Mouse (Mus musculus): ENCODE results near the gene Zswim4. TPM values are rescaled to one million over a fixed set of nuclear protein-coding genes. Genes with fewer than 3 reads are reported as not detected.

The Zswim4 gene
- total RNA-seq (2021), result 32.3 and 39.5 TPM in 2 replicates
- long read RNA-seq, experiment 1, full-length matches to known transcripts, result 4 of 22 reads
- long read RNA-seq, experiment 1, partial matches to known transcripts, result 12 of 22 reads
- long read RNA-seq, experiment 1, other reads (novel, unspliced or antisense), result 6 of 22 reads
- long read RNA-seq, experiment 2, full-length matches to known transcripts, result 4 of 6 reads
- long read RNA-seq, experiment 2, partial matches to known transcripts, result 1 of 6 reads
- long read RNA-seq, experiment 2, other reads (novel, unspliced or antisense), result 1 of 6 reads

DNA sequence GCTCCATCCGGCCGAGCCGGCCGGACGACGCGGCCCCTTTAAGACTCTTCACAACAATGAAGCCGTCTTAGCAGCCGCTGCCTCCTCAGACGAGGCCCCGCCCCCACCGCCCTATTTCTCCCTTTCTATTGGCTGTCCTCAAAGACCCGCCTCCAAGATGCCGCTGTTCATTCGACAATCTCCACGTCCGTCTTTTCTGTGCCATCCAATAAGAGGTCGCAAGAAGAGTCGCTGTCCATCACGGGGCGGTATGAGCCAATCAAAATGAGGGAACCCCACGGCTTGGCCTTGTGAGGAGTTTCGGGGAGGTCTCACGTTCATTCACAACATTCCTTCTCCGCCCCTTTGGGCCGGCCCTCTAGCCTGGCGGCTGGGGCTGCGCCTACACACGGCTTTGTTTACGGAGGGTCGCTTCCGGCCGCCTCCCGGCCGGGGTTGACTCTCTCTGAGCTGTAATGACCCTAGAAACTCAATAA, at the start of gene Zswim4:
Gene Zswim4, minus strand, starts transcription at position 58 of the 476 bp plus-strand sequence.
- DNase-seq, result peak; percentile 97

DNA sequence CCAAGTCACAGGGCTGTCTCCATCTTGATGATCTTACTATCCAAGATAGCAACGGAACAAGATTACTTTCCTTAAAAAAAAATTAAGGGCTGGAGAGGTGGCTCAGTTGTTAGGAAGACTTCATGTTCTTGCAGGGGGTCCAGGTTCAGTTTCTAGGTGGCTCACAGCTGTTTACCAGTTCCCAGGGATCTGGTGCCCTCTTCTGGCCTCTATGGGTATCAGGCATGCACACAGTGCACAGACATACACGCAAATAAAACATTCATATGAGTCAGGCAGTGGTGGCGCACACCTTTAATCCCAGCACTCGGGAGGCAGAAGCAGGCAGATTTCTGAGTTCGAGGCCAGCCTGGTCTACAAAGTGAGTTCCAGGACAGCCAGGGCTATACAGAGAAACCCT, 48.8 kb upstream of the Zswim4 start:
- peak; percentile 60 for DNase-seq

DNA sequence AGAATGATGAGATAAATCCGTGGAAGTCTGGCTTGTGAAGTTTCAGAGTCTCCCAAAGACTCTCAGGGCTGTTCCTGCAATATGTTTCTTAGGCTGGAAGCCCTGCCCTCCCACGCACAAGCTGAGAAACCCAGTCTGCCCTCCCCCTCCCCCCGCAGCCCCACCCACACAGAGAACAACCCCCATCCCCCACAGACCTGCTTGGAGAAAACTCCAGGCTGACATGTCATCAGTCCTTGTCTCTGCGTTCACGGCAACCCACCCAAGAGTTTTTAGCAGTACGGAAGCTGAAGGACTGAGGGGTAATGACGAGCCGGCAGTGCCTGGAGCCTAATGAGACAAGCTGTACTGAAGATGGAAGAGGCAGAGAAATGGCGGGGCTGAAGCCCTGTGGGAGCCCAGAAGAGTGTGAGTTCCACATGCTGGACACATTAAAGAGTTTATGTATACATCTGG, 47.8 kb upstream of the Zswim4 start:
- DNase-seq, result no peak

DNA sequence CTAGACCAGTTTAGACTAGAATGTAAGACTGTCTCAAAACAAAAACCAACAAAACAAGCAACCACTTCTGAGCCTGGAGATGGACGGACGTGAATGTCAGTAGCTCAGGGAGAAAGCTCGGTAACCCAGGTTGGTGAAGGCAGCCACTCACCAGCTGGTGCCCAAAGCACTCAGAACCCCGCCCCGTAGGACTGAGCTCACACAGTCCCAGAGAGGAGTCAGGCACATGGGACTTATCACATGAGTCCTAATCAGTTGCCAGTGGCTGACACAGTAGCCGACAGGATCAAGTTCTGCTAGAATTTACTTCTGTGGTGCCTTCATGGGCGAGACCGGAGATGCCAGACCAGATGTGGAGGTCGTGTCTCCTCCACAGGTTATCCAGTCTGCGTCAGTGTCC, 43.9 kb upstream of the Zswim4 start:
- no peak for DNase-seq

DNA sequence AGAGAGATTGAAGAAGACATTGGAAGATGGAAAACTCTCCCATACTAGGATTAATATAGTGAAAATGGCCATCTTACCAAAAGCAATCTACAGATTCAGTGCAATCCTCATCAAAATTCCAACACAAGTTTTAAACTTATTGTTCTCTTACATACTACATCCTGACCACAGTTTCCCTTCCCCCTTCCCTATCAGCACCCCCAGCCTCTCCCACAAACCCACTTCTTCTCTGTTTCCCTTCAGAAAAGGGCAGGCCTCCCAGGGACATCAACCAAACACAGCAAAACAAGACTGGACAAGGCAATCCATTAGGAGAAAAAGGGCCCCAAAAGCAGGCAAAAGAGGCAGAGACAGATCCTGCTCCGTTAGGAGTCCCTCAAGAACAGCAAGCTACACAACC, 39.6 kb upstream of the Zswim4 start:
- no peak for DNase-seq

DNA sequence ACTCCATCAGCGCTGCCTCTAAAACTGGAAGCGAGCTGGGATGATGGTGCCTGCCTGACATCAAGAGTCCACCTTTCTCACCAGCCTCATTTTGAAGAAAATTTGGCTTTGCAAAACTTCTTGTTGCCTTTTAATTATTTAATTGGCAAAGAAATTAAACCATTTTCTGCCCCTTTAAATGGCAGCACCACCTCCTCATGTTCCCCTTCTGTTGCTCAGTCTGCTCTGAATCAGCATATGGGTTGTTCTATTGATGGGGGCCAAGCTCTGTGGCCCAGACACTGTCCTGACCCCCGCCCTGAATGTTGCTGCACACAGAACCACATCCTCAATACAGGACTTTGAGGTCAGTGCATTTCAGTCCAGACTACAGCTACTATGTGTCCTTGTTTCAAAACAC, 37.1 kb upstream of the Zswim4 start:
- DNase-seq, result no peak

DNA sequence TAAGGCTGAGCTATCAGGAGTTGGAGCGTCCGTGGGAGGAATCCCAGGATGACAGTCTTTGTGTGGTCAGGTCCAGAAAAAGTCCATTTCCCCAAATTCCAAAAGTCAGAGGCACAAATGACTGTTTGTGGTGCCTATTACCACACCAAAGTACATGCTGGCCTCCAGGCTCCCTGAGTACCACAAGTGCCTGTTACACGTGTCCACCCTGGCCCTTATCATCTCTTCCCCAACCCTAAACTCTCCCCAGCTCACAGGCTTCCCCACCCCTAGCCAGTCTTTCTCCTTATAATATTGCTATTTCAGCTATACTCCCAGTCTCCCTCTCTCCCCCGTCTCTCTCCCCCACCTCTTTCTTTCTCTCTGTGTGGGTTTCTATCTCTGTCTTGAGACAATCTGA, 35.4 kb upstream of the Zswim4 start:
- DNase-seq, result no peak

DNA sequence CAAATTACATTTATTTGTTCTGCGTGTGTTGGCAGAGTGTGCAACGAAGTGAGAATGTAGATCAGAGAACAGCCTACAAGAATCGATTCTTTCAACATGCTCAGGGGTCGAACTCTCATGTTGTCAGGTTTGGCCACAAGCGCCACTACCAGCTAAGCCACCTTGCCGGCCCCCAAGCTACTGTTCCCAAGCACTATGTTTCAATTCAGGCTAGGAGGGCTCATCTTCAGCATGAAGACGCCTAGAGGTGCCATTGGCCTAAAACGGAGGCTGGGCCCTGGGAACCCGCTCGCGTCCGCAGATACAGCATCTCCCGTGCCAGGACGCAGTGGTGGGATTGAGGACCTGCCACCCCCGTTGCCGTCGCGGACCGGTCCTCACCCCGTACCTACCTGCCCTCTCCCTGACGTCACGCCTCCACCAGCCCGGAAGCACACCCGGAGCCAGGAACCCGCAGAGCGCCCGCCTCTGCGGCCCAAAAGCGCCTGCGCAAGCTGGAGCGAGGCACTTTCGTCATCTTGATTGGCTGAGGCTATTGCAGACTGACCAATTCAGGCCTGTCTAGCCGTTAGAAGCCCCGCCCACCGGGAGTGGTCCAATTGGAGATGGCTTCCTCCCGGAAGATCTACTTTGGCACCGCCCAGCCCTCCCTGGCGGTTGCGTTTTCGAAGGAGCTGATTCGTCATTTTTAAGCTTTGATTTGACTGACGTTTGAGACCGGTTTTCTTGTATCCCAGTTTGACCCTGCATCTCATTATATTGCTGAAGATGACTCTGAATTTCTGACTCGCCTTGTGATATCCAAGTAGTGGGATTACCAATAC, 33.3 kb upstream of the Zswim4 start, which contains the start of gene Ccdc130:
Gene Ccdc130, minus strand, starts transcription at position 431 of the 824 bp plus-strand sequence.
- DNase-seq, result peak; percentile 100

DNA sequence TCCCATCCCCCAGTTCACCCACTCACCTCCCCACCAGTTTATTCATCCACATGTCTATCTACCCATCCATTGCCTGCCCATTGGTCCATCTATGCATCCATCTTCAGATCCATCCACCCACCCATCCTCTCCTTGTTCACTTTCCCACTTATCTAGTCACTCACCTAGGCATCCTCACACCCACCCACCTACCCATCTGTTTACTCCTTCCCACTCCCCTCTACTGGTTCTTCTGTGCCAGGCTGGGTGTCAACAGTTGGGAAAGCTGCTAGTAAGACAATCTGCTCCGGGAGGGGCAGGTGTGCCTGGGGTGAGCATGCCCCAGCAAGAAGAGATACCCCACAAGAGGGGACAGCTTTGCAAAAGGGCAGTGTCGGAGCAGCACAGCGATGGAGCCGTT, 24.2 kb upstream of the Zswim4 start:
- DNase-seq, result no peak

DNA sequence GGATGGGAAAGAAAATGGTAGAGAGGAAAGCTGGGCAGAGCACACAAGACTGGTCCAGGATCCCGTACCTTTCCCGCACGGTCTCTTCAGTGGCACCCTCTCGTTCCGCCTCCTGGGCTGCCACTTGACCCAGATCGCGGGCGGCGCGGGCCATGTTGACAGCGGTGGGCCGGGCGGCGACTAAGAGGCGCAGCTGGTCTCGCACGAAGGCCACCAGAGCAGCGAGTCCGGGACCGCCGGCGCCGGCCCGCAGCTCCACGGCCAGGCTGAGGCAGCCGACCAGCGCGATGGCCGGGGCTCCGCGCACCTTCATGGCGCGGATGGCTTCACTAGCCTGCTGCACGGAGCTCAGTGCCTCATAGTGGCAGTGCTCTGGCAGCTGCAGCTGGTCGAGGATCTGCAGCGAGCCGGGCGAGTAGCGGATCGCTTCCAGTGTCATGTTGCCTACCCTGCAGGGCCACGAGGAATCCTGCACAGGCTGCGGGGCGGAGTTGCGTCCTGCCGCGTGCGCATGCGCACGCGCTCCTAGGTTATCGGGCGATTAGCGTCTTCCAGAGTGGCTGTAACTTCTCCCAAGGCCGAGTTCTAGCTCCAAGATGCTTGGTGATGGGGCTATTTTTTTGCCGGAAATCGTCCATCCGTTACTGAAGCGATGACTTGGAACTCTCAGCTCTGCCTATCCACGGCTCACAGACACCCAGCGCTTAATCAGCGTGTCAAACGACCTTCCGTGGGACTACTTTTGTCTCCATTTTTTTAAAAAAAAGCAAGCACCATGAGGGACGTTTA, 20.2 kb upstream of the Zswim4 start, which contains the start of gene Mri1:
Gene Mri1, minus strand, starts transcription at position 505 of the 789 bp plus-strand sequence.
- DNase-seq, result peak; percentile 91

DNA sequence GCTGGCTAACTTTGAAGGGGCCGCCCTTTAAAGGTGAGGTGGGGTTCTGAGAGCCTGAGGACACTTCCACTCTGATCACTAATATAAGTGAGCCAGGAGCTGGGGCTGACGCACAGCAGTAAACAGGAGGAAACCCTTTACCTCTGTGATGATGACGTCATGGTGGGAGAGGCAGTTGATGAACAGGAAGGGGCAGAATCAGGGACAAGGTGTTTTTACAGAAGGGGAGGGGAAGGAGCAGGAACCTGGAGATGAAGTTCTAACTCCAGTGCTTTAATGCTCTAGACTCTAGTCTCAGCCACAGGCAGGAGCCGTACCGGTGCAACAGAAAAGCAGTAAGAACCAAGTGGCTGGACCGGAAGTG, 19.6 kb upstream of the Zswim4 start:
- DNase-seq, result no peak

DNA sequence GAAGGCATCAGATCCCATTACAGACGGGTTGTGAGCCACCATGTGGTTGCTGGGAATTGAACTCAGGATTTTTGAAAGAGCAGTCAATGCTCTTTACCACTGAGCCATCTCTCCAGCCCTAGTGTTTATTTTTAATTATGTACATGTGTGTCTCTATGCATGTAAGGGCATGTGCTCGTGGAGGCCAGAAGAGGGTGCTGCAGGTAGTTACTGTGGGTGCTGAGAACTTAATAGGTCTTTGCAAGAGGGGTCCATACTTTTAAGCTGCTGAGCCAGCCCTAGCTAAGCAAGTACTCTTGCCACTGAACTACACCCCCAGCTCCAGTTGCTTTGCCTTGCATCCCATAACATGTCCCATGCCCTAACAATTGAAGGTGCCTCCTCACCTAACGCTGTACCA, 19.0 kb upstream of the Zswim4 start:
- no peak for DNase-seq

DNA sequence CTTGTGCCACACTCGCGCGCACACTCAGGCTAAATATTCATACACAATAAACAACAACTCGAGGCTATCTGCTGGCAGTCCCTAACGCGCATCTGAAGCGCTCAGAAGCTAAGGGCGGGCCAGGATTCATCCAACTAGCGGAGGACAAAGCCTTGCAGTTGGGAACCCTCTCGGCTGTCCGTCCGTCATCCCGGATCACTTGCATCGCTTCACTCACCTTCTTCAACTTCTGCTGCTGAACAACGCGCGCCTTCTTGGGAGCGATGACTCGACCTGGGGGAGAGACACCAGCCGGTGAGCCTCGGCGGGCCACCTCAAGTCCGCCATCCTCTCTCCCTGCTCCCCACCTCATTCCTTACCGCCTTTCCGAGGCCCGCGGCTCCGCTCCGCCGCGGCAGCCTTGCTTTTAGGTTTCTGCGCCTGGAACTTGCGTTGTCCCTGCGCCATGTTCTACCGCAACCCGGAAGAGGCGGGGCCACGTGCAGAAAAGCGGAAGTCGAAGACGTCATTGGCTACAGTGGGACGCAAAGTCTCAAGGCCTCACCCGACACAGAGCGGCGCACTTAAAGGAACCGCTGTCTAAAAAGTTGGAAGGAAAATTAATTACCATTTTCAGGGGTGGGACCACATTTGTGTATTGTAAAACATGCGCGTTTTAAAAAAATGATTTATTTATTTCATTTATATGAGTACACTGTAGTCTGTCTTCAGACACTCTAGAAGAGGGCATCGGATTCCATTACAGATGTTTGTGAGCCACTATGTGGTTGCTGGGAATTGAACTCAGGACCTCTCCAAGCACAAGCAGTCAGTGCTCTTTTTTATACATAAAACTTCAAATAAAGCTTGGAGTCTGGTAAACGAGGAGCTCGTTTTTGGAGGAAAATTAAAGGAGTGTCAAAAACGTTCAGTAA, 12.7 kb upstream of the Zswim4 start, which contains the start of gene D8Ertd738e:
Gene D8Ertd738e, minus strand, starts transcription at position 463 of the 914 bp plus-strand sequence.
- DNase-seq, result peak; percentile 92

DNA sequence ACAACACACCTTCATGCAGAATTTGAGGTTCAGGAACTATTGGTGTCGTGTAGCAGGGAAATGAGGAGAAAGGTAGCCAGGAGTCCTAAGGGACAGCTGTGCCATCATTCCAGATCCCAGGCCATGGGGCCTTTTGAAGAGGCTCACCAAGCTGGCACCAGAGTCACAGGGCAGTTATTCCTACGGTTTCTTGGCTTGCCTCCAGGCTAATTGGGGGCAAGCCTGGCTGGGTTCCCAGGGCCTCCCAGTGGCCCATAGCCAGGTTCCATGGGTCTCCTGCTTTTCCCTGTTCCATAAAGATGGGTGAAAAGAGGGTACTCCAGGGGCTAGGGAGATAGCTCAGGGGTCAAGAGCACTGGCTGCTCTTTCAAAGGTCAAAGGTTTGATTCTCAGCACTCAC, 5.0 kb upstream of the Zswim4 start:
- no peak for DNase-seq

DNA sequence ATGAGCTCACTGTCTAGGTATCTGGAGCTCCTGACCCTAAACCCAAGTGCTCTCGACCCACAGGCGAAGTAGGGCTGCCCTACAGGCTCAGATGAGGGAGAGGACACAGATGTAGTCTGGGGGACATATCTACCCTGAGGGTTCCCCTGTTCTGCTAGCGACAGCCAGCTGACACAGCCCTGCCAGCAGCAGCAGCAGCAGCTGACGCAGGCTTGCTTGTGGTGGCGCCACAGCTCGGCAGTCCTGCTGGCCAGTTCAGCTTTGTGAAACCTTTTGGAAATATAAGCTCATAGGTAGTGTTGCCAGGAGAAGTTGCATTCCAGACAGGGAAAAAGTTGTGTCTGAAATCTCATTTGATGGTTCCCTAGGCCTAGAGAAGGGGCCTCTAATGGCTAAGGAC, 4.3 kb upstream of the Zswim4 start:
- DNase-seq, result no peak

DNA sequence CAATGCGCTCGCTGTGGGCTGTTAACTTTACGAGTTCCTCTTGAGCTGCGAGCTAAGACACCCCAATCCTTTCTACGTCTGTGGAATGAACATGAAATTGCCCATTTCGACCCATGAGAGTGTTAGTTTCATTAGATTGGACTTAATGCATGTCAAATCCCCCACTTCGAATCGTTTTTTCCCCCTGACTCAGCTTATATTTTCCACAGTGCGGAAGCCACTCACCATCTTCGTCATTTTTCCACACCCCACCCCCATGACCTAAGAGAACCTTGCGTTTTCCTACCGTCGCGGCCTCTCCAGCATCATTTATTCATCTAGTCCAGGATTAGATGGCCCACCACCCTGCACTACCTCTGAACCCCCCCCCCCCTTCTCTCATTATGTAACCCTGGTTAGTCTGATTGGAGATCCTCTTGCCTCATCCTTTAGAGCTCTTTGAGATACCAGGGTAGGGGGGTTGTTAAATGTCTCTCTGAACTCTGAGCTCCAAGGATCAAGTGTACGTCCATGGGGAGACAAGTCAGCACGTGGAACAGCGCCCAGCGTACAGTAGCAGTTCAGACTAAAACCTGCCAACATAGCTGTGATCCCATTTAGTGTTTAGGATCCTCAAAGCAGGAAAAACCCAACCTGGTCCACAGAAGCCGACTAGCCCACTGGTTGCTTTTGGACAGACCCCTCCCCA, 831 bp upstream of the Zswim4 start:
- peak; percentile 42 for DNase-seq

DNA sequence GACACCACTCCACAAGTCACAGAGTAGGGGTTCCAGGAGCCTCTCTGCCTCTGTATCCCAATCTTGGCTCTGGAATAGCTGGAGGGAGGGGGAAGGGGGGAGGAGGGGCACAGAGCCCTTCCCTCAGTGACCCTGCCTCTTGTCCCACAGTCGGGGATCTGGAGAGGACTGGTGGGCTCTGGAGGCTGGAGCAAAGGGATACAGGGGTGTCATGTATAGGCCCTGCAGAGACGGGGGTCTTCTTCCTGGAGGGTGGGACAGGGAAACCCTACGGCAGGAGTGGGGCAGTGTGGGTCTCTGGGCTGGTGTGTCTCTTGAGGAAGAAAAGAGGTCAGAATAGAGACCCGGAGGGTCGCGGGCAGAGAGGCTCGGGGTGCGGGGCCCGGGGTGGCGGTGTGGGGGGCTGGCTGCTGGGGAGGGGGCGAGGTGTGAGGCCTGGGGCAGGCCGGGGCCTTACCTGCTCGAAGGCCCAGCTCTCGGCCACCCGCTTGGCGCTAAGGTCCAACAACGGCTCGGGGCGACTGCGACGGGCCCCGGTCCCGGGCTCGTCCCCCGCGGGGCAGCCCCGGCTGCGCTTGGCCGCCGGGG, 351 bp downstream of the Zswim4 start:
- DNase-seq, result no peak

DNA sequence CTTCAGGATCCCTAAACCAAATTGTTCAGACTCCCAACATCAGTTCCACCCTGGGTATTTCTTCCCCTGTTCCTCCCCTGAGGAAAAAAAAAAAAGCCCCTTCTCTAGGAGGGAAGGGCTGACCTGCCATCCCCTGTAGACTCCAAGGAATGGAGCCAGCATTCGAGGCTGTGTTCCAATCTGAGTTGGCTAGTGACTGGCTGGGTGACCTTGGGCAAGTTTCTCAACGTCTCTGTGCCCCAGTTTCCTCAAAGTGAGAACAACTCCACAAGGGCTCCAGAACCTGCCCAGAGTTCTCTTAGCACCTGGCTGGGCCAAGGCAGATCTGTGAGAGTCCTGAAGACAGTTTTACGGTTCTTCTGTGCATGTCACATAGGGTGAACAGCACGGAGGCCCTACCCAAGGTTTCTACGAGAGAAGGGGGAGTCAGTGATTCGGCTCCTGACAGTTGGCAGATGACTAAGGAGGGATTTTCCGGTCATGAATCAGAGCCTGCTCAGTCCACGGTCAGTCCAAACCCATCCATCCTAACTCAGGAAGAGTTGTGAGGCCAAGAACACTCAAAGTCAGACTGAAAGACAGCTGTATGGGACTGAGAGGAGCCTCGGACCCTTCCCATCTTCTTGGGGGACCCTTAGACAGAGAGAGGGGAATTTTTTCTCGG, 977 bp downstream of the Zswim4 start:
- peak; percentile 77 for DNase-seq

DNA sequence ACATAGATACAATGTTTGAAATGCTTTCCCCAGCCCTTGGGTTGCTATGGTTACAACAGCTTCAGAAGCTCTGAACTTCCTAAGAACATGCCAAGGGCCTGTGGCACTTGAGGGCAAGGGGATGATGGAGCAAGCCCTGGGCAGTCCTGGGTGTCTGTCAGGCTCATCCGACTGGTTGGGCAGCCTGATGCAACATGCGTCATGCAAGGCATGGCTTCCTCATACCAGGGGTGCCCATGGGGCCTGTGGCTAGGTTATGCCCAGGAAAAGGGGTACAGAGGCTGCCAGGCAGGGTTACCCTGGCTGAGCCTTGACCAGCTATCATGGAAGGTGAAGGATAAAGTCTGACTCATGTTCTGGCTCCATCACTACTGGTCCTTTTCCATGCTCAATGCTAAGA, 3.8 kb downstream of the Zswim4 start:
- peak; percentile 63 for DNase-seq

DNA sequence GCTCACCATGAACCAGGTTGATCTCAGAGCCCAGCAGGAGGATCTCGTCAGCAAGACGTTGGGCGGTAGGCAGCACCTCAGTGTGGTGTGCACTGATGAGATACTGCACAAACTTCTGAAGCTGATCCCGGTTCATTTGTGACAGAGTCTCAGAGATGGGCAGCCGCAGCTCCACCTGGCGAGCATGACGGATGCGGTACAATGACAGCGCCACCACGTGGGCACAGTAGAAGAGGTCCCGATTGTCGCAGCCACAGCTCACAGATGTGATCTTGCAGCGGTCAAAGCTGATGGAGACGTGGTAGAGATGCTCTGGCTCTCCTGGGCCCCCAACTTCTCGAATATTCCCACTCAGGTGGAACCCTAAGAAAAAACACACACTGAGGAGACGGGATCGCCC, 6.1 kb downstream of the Zswim4 start:
- DNase-seq, result no peak

Data from adrenal gland, postnatal 14 days (tissue).